Mouse (Mus musculus) G1E-ER4 (cell line): ENCODE measurements around the gene Atl1. TPM values are rescaled to one million over a fixed set of nuclear protein-coding genes. Genes with fewer than 3 reads are reported as not detected.

Experiments
- GATA1 ChIP-seq: IDR thresholded peaks from one replicate; pipeline ENCODE4 v1.8.0; 2012; ENCODE audit warnings: low read length, inconsistent platforms
- polyA plus RNA-seq: library from polyadenylated mRNA; stranded (reverse); fragments of >175 nt; gene quantifications from 2 replicates; pipeline ENCODE4 v1.2.3, GENCODE M21; 2012

The Atl1 gene
- polyA plus RNA-seq, 1 experiment = 0.62 TPM

- no peak for TF ChIP-seq GATA1
These were observed 70.7 kb downstream of the Atl1 start for GRCm38 (mm10) chr12:69963141-69963540.

DNA sequence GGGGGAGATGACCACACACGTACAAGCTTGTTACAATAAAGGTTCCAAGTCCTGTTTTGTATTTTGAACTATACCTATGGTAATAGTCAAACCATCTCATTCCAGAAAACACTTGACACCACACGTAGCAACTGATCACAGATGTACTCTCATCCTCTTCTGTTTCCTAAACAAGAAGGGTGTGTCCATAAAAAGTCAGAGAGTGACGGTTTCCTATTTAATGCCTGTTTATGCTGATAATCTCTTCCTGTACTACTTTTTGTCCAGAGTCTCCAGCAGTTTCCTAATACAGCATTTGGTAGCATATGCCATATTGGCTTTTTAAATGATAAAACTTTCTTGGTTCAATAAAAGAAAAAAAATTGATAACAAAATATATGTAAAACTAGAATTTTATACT, 73.2 kb downstream of the Atl1 start:
- TF ChIP-seq GATA1 = no peak

- no peak for TF ChIP-seq GATA1
These were observed 73.7 kb downstream of the Atl1 start for GRCm38 (mm10) chr12:69966071-69966470.

DNA sequence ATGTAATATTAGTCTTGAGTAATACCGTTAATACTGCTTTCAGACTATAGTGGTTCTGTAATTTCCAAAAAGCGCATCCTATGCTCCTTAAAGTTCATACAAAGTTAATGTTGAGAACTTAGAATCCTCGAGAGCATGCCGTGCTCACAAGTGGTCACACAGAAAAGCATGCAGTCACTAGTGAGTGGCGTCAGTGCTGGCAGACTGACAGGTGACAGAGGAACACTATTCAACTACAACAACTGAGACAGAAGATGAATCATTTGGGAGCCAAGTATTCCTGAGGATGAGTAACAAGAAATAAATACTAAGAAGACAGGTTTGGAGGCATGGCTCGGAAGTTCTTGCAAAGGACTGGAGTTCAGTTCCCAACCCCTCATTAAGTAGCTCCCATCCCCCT, 74.7 kb downstream of the Atl1 start:
- no peak for TF ChIP-seq GATA1

DNA sequence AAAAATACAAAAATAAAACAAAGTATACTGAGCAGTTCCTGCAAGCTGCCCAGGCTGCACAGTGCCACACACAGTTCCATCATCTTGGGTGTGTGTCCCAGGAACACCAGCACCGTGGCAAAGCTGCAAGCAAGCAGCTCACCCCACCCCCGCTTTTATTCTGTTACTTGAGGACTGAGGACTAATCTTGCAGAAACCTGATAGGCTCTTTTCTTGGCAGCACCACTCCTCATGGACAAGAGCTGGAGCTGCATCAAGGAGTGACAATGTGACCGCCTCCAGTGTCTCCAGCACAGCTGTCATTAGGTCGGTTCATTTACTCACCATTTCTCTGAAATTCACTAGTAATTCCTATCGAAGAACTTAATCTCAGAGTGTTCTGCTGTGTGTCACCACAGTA, 75.7 kb downstream of the Atl1 start:
- TF ChIP-seq GATA1 = no peak

DNA sequence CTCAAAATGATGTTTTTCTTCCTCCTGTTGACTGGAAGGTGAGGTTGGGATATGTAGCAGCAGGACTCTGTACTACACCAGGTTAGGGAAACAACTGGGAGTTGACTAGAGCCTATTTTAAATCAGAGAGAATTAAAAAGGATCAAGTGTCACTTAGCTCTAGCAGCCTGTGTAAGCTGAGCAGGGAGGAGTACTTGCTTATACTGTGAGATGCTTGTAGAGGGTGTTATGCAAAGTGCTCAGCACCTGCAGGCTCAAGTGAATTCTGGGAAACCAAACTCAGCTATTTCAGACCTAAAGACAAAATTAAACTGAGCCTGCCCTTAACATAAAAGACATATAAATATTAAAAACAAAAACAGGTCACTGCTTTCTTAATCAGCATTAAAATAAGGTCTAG, 81.3 kb downstream of the Atl1 start:
- TF ChIP-seq GATA1 = no peak

- TF ChIP-seq GATA1 = no peak
These were observed 84.3 kb downstream of the Atl1 start for GRCm38 (mm10) chr12:69976688-69977087.

- no peak for TF ChIP-seq GATA1
These were observed 85.1 kb downstream of the Atl1 start for GRCm38 (mm10) chr12:69977376-69977998.

GRCm38 (mm10) chr12:69982874-69983273, 90.5 kb downstream of the Atl1 start:
- TF ChIP-seq GATA1 = no peak

DNA sequence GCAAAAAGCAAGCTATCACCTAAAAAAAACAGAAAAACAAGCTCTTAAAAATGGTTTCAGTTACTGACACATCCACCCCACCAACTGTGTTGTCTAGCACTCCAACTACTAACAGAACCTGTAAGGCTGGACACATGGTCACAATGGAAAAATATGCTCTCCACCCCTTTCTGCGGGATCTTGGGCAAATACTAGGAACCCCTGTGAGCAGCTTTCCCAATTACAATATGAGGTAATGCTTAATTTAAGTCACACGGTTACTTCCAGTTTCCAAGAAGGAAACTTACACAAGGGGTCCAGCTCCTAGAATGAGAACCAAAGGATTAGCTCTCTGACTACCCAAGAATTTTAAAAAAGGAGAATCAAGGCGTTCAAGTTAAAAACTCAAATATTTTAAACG, 93.1 kb downstream of the Atl1 start:
- TF ChIP-seq GATA1 = no peak

GRCm38 (mm10) chr12:69986241-69986762, 93.9 kb downstream of the Atl1 start:
- TF ChIP-seq GATA1 = no peak

- no peak for TF ChIP-seq GATA1
These were observed 94.5 kb downstream of the Atl1 start, which contains the start of gene Sav1 for GRCm38 (mm10) chr12:69986786-69987497. Gene Sav1 (minus strand): TSS chr12:69987002.

- TF ChIP-seq GATA1 = no peak
These were observed 103.0 kb downstream of the Atl1 start for GRCm38 (mm10) chr12:69995382-69995781.

DNA sequence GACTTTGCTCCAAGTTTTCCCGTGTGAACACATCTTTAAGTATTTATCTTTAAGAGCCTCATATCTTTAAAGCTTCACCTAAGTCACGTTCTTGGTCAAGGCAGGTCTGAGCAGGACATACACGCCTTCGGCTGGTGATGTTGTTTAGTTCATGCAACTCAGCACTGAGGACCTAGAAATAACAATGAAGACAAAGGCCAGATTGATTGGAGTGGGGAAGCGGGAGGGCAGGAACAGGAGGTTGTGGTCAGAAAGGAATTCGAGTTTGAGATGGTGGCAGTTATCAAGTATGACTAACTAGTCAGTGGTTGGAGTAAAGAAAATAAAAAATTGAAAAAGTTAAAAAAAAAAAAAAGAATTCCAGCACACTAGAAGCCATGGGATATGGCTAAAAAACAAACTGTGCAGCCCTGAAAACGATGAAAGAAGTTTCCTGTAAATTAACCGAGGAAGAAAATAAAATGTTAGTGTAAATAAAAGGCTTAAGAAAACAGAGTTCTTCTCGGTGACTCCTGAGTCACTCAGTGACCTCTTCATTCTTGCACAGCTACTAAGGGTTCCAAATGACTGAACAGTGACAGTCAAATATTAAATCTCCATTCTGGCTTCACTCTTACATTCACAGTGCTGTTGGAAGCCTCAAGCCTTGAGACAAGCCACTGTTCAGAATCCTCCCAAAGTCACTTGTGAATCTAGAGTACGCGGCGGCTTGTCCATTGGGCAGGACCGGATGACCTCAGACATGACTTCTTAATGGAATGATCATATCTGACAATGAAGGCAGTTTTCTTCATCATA, 106.0 kb downstream of the Atl1 start:
- TF ChIP-seq GATA1 = no peak

DNA sequence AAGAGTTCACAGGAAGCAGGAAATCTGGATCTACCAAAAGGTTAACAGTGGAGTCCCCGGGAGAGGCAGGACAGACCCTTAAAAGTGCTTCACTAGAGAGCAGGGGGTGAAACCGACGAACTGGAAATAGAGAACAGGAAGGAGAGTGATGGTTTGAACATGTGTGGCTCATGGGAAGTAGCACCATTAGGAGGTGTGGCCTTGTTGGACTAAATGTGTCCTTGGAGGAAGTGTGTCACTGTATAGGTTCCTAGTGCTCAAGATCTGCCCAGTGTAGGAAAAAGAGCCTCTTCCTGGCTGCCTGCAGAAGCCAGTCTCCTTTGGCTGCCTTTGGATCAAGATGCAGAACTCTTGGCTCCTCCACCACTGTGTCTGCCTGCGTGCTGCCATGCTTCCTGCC, 112.7 kb downstream of the Atl1 start:
- no peak for TF ChIP-seq GATA1

- no peak for TF ChIP-seq GATA1
These were observed 117.9 kb downstream of the Atl1 start for GRCm38 (mm10) chr12:70010356-70010755.

DNA sequence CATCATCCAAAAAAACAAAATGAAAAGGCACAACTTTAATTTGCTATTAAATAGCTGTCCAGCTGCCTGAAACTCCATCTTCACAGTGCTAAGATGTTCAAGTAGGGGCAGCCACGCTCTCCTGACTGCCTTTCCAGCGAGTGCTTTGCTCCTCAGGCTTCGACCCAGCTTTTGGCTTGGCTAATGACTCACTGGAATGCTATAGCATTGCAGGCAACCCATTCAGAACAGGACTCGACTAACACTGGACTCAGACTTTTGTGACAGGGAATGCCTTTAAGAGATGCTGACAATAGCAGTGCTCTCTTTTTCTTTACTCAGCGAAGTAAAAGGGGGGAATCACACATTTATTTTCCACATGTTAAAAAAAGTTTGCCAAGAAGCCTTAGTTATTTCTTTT, 119.3 kb downstream of the Atl1 start:
- no peak for TF ChIP-seq GATA1
